Mouse (Mus musculus) neural tube, embryonic 13.5 days (tissue): ENCODE results near the gene Dlst. TPM values are rescaled to one million over a fixed set of nuclear protein-coding genes. Genes with fewer than 3 reads are reported as not detected.

ENCODE experiments used
- ATAC-seq: fragments of 200-750 bp; cut with Nextera tagmentation; 2 replicates; pipeline ENCODE4 v1.8.0; 2017; ENCODE audit warnings: low read depth, mild to moderate bottlenecking, moderate TSS enrichment, moderate library complexity
- H3K27ac ChIP-seq: fragments of 300-500 bp; sonication (generic); replicated peaks from 2 replicates; pipeline ENCODE4 v1.5.1; 2015; ENCODE audit warnings: moderate library complexity, mild to moderate bottlenecking, inconsistent platforms
- H3K27me3 ChIP-seq: fragments of 300-500 bp; sonication (generic); 2 replicates; pipeline ENCODE4 v1.6.1; 2015; ENCODE audit warnings: mild to moderate bottlenecking, inconsistent platforms
- H3K36me3 ChIP-seq: fragments of 300-500 bp; sonication (generic); 2 replicates; pipeline ENCODE4 v1.6.1; 2015; ENCODE audit warnings: mild to moderate bottlenecking, inconsistent platforms
- H3K4me1 ChIP-seq: fragments of 300-500 bp; sonication (generic); replicated peaks from 2 replicates; pipeline ENCODE4 v1.6.1; 2015; ENCODE audit warnings: inconsistent platforms
- H3K4me2 ChIP-seq: fragments of 300-500 bp; sonication (generic); 2 replicates; pipeline ENCODE4 v1.6.1; 2015; ENCODE audit warnings: inconsistent platforms, mild to moderate bottlenecking, moderate library complexity
- H3K4me3 ChIP-seq: fragments of 300-500 bp; sonication (generic); 2 replicates; pipeline ENCODE4 v1.5.1; 2015; ENCODE audit warnings: mild to moderate bottlenecking, inconsistent platforms
- H3K9ac ChIP-seq: fragments of 300-500 bp; sonication (generic); 2 replicates; pipeline ENCODE4 v1.6.1; 2015; ENCODE audit warnings: moderate library complexity, mild to moderate bottlenecking, inconsistent platforms
- H3K9me3 ChIP-seq: fragments of 300-500 bp; sonication (generic); 2 replicates; pipeline ENCODE4 v1.6.1; 2016; ENCODE audit warnings: inconsistent platforms
- WGBS: fragments of 180-500 bp; shearing (Covaris S2); methylation state at CpG from one replicate; pipeline ENCODE4 v1.1.7; 2015; 5-methylcytosine and 5-hydroxymethylcytosine counted together
- polyA plus RNA-seq: library from polyadenylated mRNA; unstranded; fragments of >200 nt; fragmentation: Nextera tagmentation; extraction: Ambion mirVana; gene quantifications from 2 replicates; pipeline ENCODE4 v1.2.1, GENCODE M21; 2015

The Dlst gene
- polyA plus RNA-seq, 1 experiment from 2014 or later = 108 TPM

DNA sequence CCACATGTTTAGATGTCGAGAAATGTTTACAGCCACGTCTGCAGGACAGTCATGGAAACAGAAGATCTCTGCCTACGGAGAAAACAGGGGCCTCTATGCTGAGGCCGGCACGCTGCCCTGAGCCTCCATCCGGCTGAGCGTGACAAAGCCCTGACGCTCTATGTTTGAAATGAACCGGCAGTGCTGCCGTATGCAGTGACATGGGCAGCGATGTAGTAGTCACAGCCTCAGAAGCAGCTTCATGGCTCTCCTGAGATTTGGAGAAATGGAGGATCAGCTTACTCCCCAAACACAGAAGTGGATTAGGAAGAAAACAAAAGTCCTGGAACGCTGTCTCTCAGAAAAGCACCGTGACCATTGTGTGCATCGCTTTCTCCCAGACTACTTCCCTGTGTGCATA is 9.6 kb upstream of the Dlst start:
- H3K4me2 ChIP-seq = peak overlapping the region; percentile 21

DNA sequence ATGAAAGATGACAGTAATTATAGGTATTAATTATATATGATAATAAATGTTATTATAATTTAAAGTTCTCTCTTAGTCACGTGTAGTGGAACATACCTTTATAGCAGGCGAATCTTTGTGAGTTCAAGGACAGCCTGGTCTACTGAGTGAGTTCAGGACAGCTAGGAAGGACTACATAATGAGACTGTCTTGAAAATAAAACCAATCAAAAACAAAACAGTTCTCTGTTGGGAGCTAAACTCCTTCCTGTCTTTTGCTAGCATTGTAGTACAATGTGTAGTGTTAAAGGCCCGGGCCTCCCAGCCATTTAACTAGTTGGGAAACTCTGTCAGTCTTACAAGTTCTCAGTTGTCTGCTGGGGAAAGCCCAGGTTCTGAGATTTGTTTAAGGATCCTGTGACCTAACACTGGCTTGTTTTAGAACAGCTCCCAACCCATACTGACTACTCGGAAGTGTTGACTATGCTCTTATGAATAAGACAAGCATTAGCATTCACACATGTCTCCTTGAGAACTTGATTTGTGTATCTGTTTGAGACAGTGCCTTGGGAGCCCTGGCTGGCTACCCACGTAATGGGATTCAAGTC is 9.0 kb upstream of the Dlst start:
- ATAC-seq = no peak
- WGBS = 69% methylated on average over 5 of the region's 5 CpGs
- H3K36me3 ChIP-seq = no peaks in the 10 kb centered on the region
- no peak overlapping the region for H3K4me2 ChIP-seq
- H3K27me3 ChIP-seq = no peaks in the 10 kb centered on the region
- H3K9me3 ChIP-seq = no peaks in the 10 kb centered on the region
- H3K4me1 ChIP-seq = peaks cover 15% of the 10 kb centered on the region
- no peak overlapping the region for H3K27ac ChIP-seq
- no peak overlapping the region for H3K4me3 ChIP-seq
- no peak overlapping the region for H3K9ac ChIP-seq

More for the DNA sequence above, 9.6 kb upstream of the Dlst start:
- H3K27ac ChIP-seq = peak overlapping the region; percentile 68
- no peaks in the 10 kb centered on the region for H3K27me3 ChIP-seq
- no peak; the same call in 1 of the 2 replicates for ATAC-seq
- no peak overlapping the region for H3K4me3 ChIP-seq
- no peaks in the 10 kb centered on the region for H3K36me3 ChIP-seq
- H3K4me1 ChIP-seq = peaks cover 10% of the 10 kb centered on the region
- H3K9ac ChIP-seq = 0 out of 2 replicates have a peak overlapping the region, but pooled peaks have one; percentile 19
- H3K9me3 ChIP-seq = no peaks in the 10 kb centered on the region
- 46% methylated on average over 14 of the region's 14 CpGs for WGBS

DNA sequence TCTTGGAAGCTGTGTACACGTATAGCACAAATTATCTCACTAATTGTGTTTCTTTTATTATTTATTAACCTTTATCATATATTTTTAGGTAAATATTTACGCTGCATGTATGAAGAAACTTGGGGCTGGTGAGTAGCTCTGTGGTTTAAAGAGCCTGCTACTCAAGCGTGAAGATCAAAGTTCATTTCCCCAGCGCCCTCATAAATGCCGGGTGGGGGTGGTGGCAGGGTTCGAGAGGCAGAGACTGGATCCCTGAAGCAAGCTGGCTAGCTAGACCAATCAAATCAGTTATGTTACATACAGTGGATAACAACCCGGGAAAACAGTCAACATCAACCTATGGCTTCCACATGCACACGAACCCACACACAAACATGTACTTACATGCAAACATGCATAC is 7.5 kb upstream of the Dlst start:
- ATAC-seq = no peak
- H3K27me3 ChIP-seq = no peaks in the 10 kb centered on the region
- 82% methylated on average over 8 of the region's 8 CpGs for WGBS

DNA sequence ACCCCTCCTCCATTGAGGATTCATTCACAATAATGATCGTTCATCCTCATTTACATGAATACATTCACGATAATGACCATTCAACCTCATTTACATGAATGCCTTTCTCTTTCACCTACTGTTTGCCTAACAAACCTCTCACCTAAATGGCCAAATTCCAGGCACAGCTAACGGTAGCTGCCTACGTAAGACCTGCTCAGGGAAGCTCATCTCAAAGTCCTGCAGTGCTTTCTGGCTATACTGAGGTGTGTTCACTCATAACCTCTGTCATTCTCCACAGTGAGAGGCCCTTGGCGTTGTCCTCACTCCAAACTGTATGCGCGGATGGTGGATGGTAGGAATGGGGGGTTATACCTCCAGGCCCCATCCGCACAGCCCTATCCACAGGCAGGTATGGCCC is 5.8 kb upstream of the Dlst start:
- no peak overlapping the region for H3K4me3 ChIP-seq

More for the DNA sequence above, 7.5 kb upstream of the Dlst start:
- Histone ChIP-seq H3K36me3 (no peaks in the 10 kb centered on the region), H3K4me1 (peaks cover 16% of the 10 kb centered on the region), H3K9me3 (no peaks in the 10 kb centered on the region), H3K27ac (no peak overlapping the region), H3K4me2 (no peak overlapping the region), H3K9ac (no peak overlapping the region), H3K4me3 (no peak overlapping the region)

DNA sequence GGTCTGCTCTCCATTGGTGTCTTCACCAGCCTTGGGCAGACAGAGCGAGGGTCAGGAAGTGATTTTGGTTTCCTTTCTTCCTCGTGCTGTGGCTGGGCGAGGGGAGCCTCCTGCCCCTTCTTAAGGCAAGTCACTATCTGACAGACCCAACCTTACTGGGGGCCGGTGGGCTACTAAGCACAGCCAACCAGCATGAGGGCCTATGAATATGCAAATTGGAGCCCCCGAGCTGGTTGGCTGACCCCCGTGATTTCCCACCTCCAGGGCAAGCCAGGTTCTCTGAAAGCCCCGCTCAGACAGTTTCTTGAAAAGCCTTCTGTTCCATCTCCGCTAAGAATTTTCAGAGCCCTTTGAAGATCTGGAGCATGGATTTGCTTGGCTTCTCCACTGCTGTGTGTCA is 4.3 kb upstream of the Dlst start:
- WGBS = 2% methylated on average over 8 of the region's 8 CpGs
- H3K9me3 ChIP-seq = no peaks in the 10 kb centered on the region
- H3K9ac ChIP-seq = 0 out of 2 replicates have a peak overlapping the region, but pooled peaks have one; percentile 31
- H3K4me1 ChIP-seq = peaks cover 18% of the 10 kb centered on the region
- no peak for ATAC-seq
- no peaks in the 10 kb centered on the region for H3K36me3 ChIP-seq
- no peak overlapping the region for H3K27ac ChIP-seq
- no peak overlapping the region for H3K4me3 ChIP-seq
- H3K4me2 ChIP-seq = peak overlapping the region; percentile 36
- H3K27me3 ChIP-seq = no peaks in the 10 kb centered on the region

More for the DNA sequence above, 5.8 kb upstream of the Dlst start:
- H3K27me3 ChIP-seq = no peaks in the 10 kb centered on the region
- H3K36me3 ChIP-seq = no peaks in the 10 kb centered on the region
- H3K9me3 ChIP-seq = no peaks in the 10 kb centered on the region
- H3K4me2 ChIP-seq = peak overlapping the region; percentile 9; the same call in 1 of the 2 replicates
- WGBS = 77% methylated on average over 8 of the region's 8 CpGs
- ATAC-seq = no peak
- H3K27ac ChIP-seq = no peak overlapping the region
- no peak overlapping the region for H3K9ac ChIP-seq
- H3K4me1 ChIP-seq = peaks cover 21% of the 10 kb centered on the region

DNA sequence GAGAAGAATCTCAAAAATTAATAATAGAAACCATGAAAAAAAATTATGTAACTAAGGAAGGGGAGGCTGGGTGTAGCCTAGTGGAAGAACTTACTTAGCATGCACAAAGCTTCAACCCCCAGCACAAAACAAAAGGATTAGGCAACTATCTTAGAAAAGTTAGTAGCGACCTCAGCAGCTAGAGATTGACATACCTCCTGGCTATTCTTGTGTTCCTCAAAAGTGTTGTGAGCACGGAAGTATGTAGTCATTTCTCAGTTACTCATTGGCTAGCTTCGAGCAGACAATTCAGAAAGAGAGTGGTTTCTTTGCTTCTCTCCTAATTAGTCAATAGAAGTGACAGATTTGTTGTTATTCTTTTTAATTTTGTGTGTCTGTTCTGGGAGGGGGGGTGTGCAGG is 2.0 kb upstream of the Dlst start:
- no peaks in the 10 kb centered on the region for H3K27me3 ChIP-seq
- no peaks in the 10 kb centered on the region for H3K36me3 ChIP-seq
- no peak overlapping the region for H3K4me2 ChIP-seq
- no peak overlapping the region for H3K27ac ChIP-seq
- 79% methylated on average over 3 of the region's 3 CpGs for WGBS
- H3K4me3 ChIP-seq = no peak overlapping the region
- no peaks in the 10 kb centered on the region for H3K9me3 ChIP-seq
- H3K9ac ChIP-seq = no peak overlapping the region
- H3K4me1 ChIP-seq = peaks cover 41% of the 10 kb centered on the region
- no peak for ATAC-seq

DNA sequence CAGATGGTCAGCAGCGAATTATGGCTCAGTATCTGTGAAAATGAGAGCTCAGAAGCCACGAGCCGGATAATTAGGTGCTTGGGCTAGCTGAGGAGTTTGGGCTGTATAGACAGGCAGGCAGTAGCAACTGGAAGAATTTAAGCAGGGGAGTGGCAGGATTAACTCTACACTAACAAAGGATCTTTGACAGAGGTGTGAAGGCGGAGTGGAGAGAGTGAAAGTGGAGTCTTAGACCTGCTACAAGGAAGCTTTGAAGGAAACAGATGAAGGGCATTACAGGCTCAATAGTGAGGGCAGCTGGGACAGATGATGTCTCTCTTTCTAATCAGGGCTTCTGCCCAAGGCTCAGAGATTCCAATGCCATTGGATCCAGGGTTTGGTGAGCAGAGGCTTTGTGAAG is 1.2 kb upstream of the Dlst start:
- Histone ChIP-seq H3K27me3 (no peaks in the 10 kb centered on the region), H3K9ac (no peak overlapping the region), H3K4me2 (peak overlapping the region; percentile 92; the same call in 1 of the 2 replicates), H3K36me3 (no peaks in the 10 kb centered on the region), H3K9me3 (no peaks in the 10 kb centered on the region), H3K4me3 (no peak overlapping the region; the same call in 1 of the 2 replicates), H3K4me1 (peaks cover 41% of the 10 kb centered on the region), H3K27ac (no peak overlapping the region)
- ATAC-seq = no peak
- WGBS = 65% methylated on average over 4 of the region's 4 CpGs

DNA sequence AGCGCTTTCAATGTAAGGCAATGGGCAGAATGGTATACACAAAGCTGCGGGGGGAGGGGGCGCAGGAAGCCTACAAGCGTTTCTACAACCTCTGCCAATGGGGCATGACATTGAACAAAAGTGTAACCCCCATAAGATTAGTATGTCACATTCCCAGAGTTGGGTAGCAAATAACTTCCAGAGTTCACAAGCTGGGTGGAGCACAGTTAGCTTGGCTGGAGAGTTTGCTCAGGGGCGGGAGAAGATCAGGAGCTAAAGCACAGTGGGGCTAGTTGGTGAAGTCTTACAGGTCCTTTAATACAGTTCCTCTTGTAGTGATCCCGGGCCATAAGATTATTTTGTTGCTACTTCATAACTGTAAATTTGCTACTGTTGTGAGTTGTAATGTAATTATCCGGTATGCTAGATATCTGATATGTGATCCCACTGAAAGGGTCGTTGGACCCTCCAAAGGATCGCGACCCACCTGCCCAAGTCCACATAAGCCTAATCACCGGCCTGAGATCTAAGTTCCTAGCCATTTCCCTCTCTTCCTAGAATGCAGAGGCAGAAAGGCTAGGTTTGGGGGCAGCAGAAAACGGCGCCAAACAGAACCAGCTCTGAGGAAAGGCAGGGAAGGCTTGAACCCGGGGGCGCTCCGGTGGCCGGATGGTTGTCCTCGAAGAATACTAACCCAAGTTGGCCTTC is 479 bp upstream of the Dlst start:
- H3K4me3 ChIP-seq = peak overlapping the region; percentile 99
- H3K4me2 ChIP-seq = peak overlapping the region; percentile 92
- no peaks in the 10 kb centered on the region for H3K27me3 ChIP-seq
- peak overlapping the region; percentile 97 for H3K9ac ChIP-seq
- H3K36me3 ChIP-seq = peaks cover 6% of the 10 kb centered on the region; the same call in 1 of the 2 replicates
- peak; percentile 20; the same call in 1 of the 2 replicates for ATAC-seq
- WGBS = 16% methylated on average over 18 of the region's 18 CpGs
- H3K4me1 ChIP-seq = peaks cover 41% of the 10 kb centered on the region
- H3K27ac ChIP-seq = peak overlapping the region; percentile 90
- H3K9me3 ChIP-seq = no peaks in the 10 kb centered on the region

DNA sequence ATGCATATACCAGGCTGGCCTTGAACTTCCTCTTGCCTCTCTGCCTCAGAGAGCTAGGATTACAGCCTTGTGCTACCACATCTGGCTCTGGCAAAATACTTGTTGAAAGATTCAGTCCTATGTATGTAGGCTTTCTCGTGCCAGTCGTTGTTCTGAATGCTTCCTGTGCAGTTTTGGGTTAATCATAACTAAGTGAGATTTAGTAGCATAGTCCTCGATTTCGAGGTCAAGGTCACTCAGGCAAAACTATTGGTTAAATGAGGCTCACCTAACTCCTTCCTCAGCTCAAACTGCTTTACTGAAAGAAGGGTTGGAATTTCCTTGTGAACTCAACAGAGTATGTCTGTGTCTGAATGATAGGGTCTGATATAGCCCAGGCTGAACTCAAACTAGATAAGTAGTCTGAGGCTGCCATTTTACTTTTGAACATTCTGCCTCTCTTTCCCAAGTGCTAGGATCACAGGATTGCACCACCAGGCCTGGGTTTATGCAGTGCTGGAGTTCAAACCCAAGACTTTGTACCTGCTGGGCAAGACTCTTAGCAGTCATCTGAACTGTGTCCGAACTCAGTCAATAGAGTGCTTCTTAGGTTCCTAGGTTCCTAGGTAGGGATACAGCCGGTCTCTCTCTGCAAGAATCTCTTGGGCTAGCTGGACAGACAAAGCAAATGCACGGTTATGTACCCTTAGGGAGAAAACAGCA is 2.1 kb downstream of the Dlst start:
- peak overlapping the region; percentile 92 for H3K4me2 ChIP-seq
- no peak overlapping the region for H3K4me3 ChIP-seq
- peaks cover 18% of the 10 kb centered on the region for H3K36me3 ChIP-seq
- no peaks in the 10 kb centered on the region for H3K9me3 ChIP-seq
- 93% methylated on average over 7 of the region's 7 CpGs for WGBS
- no peak for ATAC-seq
- H3K27ac ChIP-seq = no peak overlapping the region
- peaks cover 34% of the 10 kb centered on the region for H3K4me1 ChIP-seq
- H3K9ac ChIP-seq = no peak overlapping the region
- H3K27me3 ChIP-seq = no peaks in the 10 kb centered on the region

DNA sequence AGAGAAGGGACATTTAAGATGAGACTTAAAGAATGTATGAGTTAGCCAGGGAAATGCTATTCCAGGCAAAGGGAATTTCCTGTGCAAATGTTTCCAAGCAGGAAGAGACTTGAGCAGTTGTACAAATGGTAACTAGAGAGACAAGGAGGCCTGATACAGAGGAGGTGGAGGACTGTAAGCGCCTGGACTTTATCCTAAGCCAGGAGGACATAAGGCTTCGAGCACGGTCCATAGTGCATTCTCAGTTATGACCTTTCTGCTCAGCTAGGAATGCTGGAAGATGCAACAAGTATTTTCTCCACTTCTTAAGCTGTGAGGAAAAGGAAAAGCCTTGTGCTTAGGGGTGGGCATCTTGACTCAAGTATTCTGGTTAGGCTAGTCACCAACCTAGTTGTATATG is 2.7 kb downstream of the Dlst start:
- no peaks in the 10 kb centered on the region for H3K27me3 ChIP-seq
- no peak overlapping the region for H3K27ac ChIP-seq
- peaks cover 24% of the 10 kb centered on the region for H3K36me3 ChIP-seq
- no peak overlapping the region for H3K9ac ChIP-seq
- WGBS = 94% methylated on average over 3 of the region's 3 CpGs
- H3K9me3 ChIP-seq = no peaks in the 10 kb centered on the region
- no peak overlapping the region for H3K4me3 ChIP-seq
- H3K4me1 ChIP-seq = peaks cover 34% of the 10 kb centered on the region
- no peak overlapping the region for H3K4me2 ChIP-seq
- ATAC-seq = no peak

DNA sequence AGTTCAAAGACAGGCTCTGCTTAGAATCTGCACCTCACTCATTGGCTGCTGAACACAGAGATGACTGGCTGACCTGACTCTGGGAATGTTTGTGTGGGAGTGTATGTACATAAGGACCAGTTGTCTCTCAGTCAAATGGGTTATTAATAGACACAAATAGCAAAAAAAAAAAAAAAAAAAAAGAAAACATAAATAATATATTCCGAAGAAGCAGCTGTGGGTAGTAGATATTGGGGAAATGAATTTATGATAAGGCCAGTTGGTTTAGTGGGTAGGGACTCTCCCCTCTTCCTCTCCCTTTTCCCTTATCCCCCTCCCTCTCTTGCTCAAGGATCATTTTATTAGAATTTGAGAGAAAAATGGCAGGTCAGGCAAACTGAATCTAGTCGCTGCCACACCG is 3.3 kb downstream of the Dlst start:
- 94% methylated on average over 3 of the region's 3 CpGs for WGBS
- no peak for ATAC-seq
- Histone ChIP-seq H3K4me1 (peaks cover 34% of the 10 kb centered on the region), H3K4me3 (no peak overlapping the region), H3K4me2 (no peak overlapping the region), H3K9ac (no peak overlapping the region), H3K27me3 (no peaks in the 10 kb centered on the region), H3K36me3 (peaks cover 29% of the 10 kb centered on the region), H3K9me3 (no peaks in the 10 kb centered on the region), H3K27ac (no peak overlapping the region)

DNA sequence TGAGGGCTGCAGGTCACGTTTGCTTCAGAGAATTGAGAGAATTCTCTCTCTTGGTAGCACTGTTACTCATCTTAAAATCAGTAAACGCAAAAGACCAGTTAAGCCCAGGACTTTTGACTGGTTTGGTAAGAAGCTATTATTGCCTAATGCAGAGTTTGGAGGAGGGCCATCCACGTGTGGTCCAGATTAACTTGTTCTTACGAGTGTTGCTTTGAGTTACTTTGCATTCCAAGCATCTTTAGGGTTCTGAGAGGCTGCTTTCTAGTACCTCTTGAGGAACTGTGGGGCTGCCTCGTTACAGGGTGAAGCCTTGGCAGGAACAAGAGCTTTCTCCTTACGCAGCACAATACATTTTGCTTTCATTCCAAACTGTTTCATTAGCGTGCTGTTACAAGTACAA is 5.0 kb downstream of the Dlst start:
- WGBS = 90% methylated on average over 7 of the region's 7 CpGs

More for the DNA sequence above, 5.0 kb downstream of the Dlst start:
- H3K4me1 ChIP-seq = peaks cover 24% of the 10 kb centered on the region
- H3K9me3 ChIP-seq = no peaks in the 10 kb centered on the region
- no peak overlapping the region for H3K4me2 ChIP-seq
- no peak overlapping the region for H3K4me3 ChIP-seq
- no peak for ATAC-seq
- H3K9ac ChIP-seq = no peak overlapping the region
- peaks cover 46% of the 10 kb centered on the region for H3K36me3 ChIP-seq
- H3K27me3 ChIP-seq = no peaks in the 10 kb centered on the region
- H3K27ac ChIP-seq = no peak overlapping the region
